Mouse (Mus musculus) stomach, postnatal 0 days (tissue): ENCODE results near the gene Cyp2a4.
A peak's percentile ranks its signal among the peaks of the same experiment; 100 is the strongest.
"Not testable (repeated sequence)": the region's sequence is repeated elsewhere in the genome, so short reads cannot be mapped to it uniquely, and the experiment has no call there.

Source experiments
- CTCF ChIP-seq: IDR thresholded peaks from 2 replicates; pipeline ENCODE4 v1.5.1; 2016; ENCODE audit warnings: antibody characterized with exemption, low read depth, mild to moderate bottlenecking, moderate library complexity
- EP300 ChIP-seq: optimal IDR thresholded peaks from 2 replicates; pipeline ENCODE3; 2016; ENCODE audit warnings: antibody characterized with exemption

GRCm38 (mm10) chr7:26320361-26320760 is 13.4 kb downstream of the Cyp2a4 start:
- TF ChIP-seq EP300, result not testable (repeated sequence)
- peak; percentile 31; the same call in 1 of the 2 replicates for TF ChIP-seq CTCF
